Mouse (Mus musculus) erythroid progenitor cell, adult 5-6 weeks (primary cell): ENCODE data around the gene Slc16a13. TPM values are rescaled to one million over a fixed set of nuclear protein-coding genes. Genes with fewer than 3 reads are reported as not detected.

ENCODE experiments used
- ATAC-seq: replicated peaks from 2 replicates; pipeline ENCODE4 v1.8.0; 2016; ENCODE audit warnings: moderate number of reproducible peaks, mild to moderate bottlenecking, moderate TSS enrichment, inconsistent platforms; ENCODE audit not compliant: poor library complexity, low FRiP score, severe bottlenecking
- total RNA-seq, 2 experiments: library from RNA; stranded (forward) in 1 of 2; stranded (reverse) in 1 of 2; fragments of 150-400 nt in 1 of 2; fragments of 186-747, 209-891 nt in 1 of 2; gene quantifications; 2 replicates each; pipeline versions ENCODE4 v1.2.3 to v1.2.4; 2015 to 2017; ENCODE audit warnings: low replicate concordance in 2 of 2

The Slc16a13 gene
- total RNA-seq, 2 experiments from 2014 or later = 0.84 to 2.3 TPM

DNA sequence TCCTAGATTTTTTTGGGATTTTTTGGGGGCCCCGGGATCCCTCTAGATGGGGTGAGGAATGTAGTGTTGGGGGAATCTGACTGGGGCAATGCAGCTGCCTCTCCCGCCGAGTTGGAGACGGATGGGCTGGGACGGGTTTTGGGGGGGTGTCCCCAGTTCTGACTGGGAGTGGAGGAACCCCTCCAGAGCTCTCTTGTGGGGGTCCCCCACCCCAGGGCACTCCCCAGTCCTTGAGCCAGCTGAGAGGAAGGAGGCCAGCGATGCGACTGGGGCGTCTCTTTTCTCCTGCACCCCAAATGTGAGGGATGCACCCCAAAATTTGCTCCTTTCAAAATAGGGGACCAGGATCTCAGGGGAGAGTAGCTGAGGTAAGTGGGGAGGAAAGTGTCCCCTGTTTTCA, 12.2 kb upstream of the Slc16a13 start:
- ATAC-seq = no peak

DNA sequence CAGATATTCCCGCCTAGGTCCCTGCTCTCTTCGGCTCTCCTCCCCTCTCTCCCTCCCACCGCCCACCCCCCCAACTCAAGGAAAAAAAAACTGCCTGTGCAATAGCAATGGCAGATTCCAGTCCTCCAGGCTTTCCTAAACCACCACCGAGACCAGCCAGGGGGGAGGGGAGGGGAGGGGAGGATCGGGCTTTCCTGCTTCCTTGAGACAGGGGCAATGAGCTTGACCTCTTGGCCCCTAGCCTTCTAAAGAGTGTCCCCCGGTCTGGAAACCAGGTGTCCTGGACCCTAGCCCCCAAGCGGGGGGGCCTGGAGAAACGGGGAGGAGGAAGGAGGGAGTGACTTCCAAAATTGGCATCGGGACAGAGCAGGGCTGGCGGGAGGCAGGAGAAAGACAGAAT, 11.7 kb upstream of the Slc16a13 start:
- no peak for ATAC-seq

DNA sequence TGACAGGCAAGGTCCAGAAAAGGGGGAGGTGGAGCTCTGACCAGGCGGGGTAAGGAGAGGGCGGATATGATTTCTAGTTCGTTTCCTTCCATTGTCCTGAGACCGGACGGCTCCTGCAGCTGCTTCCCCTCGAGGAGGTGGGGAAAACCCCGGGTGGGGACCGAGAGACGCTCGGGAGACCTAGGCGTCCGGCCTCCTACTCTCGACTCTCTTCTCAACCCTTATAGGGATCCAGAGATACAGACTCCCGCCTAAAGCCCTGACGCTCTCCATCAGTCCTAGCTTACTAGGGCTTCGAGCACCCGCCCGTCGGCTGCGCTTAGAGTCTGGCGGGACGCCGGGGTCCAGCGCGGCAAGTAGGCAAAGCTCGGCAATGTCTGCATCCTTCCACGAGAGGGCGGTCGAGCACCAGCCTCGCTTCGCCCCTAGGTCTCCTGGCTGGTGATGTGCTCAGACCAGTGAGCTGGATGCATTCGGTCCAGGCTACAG, 9.4 kb upstream of the Slc16a13 start:
- ATAC-seq = peak; percentile 83

DNA sequence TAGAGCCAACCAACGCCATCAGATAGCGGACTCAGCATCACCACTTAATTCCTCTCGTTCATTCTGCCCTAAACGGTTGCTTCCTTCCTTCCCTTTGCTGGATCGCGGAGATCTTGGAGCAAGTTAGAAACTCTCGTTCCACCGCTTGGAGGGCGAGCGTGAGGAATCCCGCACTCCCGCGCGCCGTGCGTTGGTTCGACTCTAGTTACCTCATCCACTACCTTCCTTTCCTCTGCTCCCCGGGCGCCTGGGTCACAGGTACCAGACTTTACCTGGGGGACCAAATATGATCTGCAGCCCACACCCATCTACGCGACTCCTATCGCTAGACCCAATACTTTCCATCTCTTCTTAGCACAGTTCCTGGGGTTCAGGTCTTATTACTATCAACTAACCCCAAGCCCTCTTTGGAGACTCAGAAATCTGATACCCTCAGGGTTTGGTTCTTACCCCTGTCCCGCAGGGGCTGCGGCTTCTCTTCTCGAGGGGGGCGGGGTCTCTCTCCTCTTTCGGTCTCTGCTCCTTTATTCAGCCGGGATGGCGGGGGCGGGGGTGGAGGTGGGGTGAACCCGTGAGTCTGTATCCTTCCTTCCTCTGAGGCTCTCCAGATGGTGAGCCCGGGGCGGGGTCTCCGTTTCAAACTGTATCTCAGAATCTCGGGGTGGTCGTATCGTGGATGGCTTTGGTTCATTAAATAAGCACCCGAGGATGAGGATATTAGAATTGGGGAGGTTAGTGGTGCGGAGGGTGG, 8.6 kb upstream of the Slc16a13 start, which contains the start of gene Bcl6b:
Gene Bcl6b, minus strand, starts transcription at position 539 of the 751 bp plus-strand sequence.
- peak; percentile 15 for ATAC-seq

DNA sequence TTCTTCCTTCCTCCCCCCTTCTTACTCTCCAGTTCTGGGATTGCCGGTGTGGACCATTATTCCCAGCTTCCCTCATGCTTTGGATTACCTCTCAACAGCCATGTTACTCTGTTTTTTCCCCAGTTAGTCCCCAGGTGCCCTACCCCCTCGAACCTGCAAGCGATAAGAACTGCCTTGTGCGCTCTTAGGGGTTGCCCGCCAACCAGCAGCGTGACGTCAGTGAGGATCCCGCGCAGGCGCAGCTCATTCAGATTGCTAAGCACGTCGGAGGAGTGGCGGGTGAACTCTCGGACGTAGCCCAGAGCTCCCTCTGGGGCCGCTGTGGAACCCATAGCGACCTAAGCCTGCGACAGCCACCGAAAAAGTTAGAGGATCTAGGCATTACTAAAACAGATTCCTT, 8.0 kb upstream of the Slc16a13 start:
- ATAC-seq = peak; percentile 79

DNA sequence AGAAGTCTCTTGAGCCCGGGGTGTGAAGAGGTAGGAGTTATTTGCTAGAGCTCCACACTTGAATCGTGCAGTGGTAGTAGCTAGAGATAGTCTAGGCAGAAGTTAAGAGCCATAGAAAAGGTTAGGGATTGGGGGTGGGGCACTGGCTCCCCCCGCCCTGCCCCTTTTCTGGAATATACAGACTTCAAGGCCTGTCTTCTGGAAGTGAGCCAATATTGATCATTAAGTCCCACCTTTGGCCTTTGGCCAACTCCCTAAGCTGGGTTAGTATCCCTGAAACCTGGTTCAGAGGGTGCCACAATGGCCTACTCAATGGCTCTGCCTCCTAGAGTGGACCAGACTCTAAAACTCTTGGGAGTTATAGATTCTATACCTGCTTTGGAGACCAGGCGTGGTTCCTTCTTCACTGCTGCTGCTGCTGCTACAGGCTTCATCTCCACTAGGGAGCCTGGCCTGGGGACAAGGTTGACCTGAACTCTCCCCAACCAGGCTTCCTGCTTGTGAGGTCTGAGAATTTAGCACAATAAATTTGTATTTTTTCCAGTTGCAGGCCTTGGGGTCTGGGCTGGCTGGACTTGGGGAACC, 6.9 kb upstream of the Slc16a13 start:
- no peak for ATAC-seq

GRCm38 (mm10) chr11:70227126-70227525, 6.3 kb upstream of the Slc16a13 start:
- no peak for ATAC-seq

GRCm38 (mm10) chr11:70226602-70226890, 5.7 kb upstream of the Slc16a13 start:
- ATAC-seq = no peak

- ATAC-seq = no peak
Observed at GRCm38 (mm10) chr11:70225798-70226601, 5.1 kb upstream of the Slc16a13 start.

DNA sequence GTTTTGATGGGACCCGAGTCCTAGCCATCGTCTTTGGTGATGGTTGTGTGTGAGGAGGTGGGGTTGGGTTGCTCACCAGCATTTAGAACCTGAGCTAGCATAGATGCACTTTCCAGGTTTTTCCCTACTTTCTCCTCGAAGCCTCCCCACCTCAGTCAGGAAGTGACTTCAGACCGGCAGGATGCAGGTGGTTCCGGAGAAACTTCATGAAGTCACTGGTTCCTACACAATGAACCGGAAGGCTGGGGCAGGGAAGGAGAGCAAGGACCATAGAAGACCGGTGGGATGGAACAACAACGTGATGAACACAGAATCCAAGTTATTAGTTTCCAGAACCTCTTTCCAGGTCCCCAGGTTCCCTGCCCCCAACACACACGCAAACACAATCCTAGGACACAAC, 2.9 kb upstream of the Slc16a13 start:
- ATAC-seq = no peak

DNA sequence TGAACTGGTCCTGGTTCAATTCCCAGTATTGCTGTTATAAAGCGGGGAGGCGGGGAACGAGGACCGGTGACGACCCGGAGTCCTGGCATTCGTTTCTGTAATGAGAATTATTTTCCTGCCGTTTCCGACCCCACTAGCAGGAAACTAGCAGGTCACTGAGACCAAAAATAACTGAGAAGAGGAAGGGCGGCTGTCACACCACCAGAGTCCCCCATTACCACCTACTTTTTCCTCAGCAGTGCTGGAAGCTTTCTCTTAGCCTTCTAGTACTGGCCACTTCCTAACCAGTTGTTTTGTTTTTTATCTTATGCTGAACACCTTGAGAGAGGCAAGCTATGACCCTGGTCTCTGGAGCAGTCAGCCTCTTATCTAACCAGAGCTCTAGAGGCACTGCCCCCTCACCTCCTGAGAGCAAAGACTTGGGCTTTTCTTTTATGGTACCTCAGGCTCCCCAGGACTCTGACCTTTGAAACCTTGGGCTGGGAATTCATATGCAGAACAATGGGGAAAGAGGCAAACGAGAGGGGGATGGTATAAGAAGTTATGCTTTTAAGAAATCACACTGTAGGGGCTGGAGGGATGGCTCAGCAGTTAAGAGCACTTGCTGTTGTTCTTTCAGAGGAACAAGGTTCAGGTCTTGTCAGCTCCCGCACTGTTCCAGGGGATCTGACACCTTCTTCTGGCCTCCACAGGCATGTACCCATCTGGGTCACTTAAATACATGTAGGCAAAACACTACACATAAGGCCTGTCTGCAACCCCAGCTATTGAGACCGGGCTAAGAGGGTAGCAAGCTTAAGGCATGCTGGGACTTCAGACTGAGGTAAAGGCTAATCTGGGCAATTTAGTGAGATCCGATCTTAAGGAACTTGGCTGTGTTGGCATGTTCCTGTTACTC, 988 bp upstream of the Slc16a13 start:
- peak; percentile 79 for ATAC-seq

DNA sequence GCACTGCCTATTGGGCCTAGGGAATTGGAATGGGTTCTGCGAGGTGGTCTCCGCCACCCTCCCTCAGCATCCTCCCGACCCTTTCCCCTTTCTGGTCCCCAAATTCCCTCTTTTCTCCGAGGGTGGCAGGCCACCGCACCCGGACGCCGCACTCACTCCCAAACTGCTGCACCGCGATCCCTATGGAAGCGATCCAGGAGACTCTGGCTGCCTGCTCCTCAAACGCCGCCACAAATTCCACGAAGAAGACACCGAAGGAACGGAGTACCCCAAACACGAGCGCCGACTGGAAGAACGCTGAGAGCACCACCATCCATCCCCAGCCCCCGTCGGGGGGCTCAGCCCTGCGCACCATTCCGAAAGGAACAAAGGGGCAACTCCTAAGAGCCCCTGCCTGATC, 541 bp downstream of the Slc16a13 start:
- no peak for ATAC-seq

DNA sequence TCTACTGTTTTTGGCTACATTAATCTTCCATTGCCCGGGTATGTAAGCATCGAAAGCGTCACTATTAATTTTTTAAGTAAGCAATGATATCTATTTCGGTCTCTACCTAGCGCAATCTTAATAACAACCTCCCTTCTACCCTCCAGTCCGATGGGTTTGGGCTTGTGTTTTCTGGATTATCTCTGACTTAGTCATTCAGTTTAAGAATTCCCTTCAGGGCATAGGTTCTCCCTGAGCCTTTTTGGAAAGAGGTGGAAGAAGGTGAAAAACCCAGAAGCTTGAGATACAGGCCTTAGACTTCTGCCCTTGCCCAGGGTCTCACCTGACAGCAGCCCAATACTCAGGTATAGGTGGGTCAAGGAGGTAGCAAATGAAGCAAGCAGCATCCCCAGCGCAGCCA, 991 bp downstream of the Slc16a13 start:
- ATAC-seq = no peak

DNA sequence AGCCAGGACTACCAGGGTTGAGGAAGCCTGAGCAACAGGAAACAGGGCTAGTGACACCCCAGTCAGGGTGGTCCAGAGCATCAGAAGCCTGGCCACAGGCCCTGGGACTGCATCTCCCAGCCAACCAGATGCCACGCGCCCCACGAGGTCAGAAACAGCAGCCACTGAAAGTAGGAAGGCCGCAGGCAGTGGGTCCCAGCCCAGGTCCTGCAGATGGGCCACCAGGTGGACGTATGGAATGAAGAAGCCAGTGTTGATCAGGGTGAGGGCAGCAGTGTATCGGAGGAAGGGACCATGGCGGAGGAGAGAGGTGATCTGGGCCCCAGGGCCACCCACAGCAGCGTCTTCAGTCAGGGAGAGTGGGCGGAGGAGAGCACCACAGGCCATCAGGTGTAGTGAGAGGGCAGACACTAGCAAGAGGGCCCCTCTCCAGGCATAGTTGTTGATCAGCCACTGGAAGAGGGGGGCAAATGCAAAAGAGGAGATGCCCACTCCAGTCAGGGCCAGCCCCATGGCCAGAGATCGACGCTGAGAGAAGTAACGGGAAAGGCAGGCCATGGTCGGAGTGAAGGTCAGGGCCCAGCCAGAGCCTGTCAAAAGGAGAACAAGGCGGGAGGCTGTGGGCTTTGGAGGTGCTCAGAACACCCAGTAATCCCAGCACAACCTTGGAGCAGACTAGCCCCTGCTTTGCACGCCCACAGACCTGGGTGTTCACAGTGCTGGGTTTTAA, 2.0 kb downstream of the Slc16a13 start:
- ATAC-seq = no peak

DNA sequence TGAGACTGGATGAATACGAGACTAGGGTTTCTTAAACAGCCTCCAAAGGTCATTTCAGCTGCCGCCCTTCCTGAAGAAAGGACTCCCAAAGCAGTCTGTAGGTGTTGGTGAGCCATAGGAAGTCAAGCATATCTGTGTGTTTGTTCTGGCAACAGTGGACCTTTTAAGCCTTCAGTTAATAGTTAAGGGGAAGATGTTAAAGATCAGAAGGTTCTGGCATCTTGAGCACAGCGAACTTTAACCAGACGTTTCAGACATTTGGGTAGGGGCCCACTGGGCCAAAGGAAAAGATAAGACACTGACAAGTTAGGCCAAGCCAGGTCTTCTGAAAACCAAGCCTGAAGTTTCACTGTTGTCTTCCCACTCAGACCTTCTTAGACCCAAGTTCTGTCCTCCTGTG, 2.8 kb downstream of the Slc16a13 start:
- ATAC-seq = no peak

GRCm38 (mm10) chr11:70216103-70216502, 4.8 kb downstream of the Slc16a13 start:
- no peak for ATAC-seq

- ATAC-seq = no peak
Observed at GRCm38 (mm10) chr11:70215301-70215700, 5.6 kb downstream of the Slc16a13 start.

DNA sequence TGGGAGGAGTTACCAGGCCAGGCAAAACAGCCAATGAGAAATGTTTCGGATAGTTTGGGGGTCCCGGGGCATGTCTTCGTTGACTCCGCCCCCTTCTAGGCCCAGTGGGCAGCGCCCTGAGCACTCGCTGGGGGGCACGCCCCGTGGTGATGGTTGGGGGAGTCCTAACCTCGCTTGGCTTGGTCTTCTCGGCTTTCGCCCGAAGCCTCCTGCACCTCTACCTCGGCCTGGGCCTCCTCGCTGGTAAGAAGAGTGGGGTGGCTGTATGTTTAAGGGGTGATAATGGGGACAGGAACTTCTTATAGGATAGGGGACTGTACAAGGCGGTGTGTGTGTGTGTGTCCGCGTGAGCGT, 6.0 kb downstream of the Slc16a13 start:
- no peak for ATAC-seq

DNA sequence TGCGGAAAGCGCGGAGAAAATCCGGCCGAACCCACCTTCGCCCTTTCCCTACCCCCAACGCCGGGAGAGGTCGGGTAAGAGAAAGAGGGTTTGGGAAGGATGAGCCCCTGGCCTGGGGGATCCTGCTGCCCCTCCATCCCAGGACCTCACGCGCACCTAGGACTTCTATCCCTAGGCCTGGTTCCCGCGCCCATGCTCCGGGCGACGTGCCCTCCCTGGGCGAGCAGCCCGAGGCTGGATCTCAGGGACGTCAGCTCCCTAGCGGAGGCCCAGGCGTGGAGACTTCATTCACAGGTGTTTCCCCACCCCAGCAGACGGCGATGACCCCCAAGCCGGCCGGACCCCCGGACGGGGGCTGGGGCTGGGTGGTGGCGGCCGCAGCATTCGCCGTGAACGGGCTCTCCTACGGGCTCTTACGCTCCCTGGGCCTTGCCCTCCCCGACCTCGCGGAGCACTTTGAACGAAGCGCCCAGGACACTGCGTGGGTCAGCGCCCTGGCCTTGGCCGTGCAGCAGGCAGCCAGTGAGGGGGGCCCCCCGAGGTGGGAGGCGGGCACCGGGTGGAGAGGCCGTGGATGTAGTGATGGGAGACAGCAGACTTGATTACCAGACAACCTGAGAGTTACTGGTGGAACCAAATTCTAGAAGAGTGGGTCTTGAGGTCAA, 6.5 kb downstream of the Slc16a13 start:
- ATAC-seq = no peak
